Mouse (Mus musculus) left cerebral cortex, postnatal 4 days (tissue): Measurements from ENCODE around the gene Fntb. TPM values are rescaled to one million over a fixed set of nuclear protein-coding genes. Genes with fewer than 3 reads are reported as not detected.
A peak's percentile ranks its signal among the peaks of the same experiment; 100 is the strongest.

ENCODE experiments used
- DNase-seq: peaks from one replicate; pipeline ENCODE4 v3.0.0-alpha.2; 2022
- intact Hi-C: fragments of 180-260 bp; cut with DNase I; formaldehyde crosslinking; loops from one replicate; pipeline ENCODE4 v1.15.1; 2025
- total RNA-seq, 2 experiments: library from RNA; stranded (reverse); gene quantifications; 2 replicates each; pipeline ENCODE4 v1.2.3; 2021

The Fntb gene
- total RNA-seq, 2 experiments from 2014 or later, result 30.6 to 33.0 TPM

- DNase-seq, result peak; percentile 57
- intact Hi-C loops, result no loop called here
Measured at GRCm38 (mm10) chr12:76911171-76911726, 145.9 kb downstream of the Fntb start.

GRCm38 (mm10) chr12:76912193-76912592, 146.8 kb downstream of the Fntb start:
- intact Hi-C loops, result no loop called here
- no peak for DNase-seq

GRCm38 (mm10) chr12:76916163-76916562, 150.8 kb downstream of the Fntb start:
- intact Hi-C loops, result no loop called here
- DNase-seq, result no peak

GRCm38 (mm10) chr12:76918113-76918512, 152.7 kb downstream of the Fntb start:
- no peak for DNase-seq
- intact Hi-C loops, result no loop called here

GRCm38 (mm10) chr12:76918855-76919254, 153.5 kb downstream of the Fntb start:
- intact Hi-C loops, result no loop called here
- no peak for DNase-seq

- intact Hi-C loops, result no loop called here
- no peak for DNase-seq
Measured at GRCm38 (mm10) chr12:76920398-76920797, 155.0 kb downstream of the Fntb start.

- intact Hi-C loops, result no loop called here
- DNase-seq, result no peak
Measured at GRCm38 (mm10) chr12:76920990-76921389, 155.6 kb downstream of the Fntb start.

GRCm38 (mm10) chr12:76923118-76923517, 157.7 kb downstream of the Fntb start:
- DNase-seq, result no peak
- intact Hi-C loops, result no loop called here

GRCm38 (mm10) chr12:76924904-76925604, 159.7 kb downstream of the Fntb start:
- no peak for DNase-seq
- intact Hi-C loops, result no loop called here

GRCm38 (mm10) chr12:76926338-76926945, 161.1 kb downstream of the Fntb start:
- no peak for DNase-seq
- intact Hi-C loops, result no loop called here

GRCm38 (mm10) chr12:76927012-76927411, 161.6 kb downstream of the Fntb start:
- DNase-seq, result no peak
- intact Hi-C loops, result no loop called here

GRCm38 (mm10) chr12:76927539-76927938, 162.2 kb downstream of the Fntb start:
- no peak for DNase-seq
- intact Hi-C loops, result no loop called here

GRCm38 (mm10) chr12:76930177-76930576, 164.8 kb downstream of the Fntb start:
- intact Hi-C loops, result no loop called here
- DNase-seq, result no peak

- peak; percentile 79 for DNase-seq
- intact Hi-C loops, result no loop called here
Measured at GRCm38 (mm10) chr12:76931739-76932687, 166.6 kb downstream of the Fntb start.

GRCm38 (mm10) chr12:76932688-76933060, 167.3 kb downstream of the Fntb start:
- intact Hi-C loops, result no loop called here
- DNase-seq, result no peak

- DNase-seq, result no peak
- intact Hi-C loops, result no loop called here
Measured at GRCm38 (mm10) chr12:76934438-76934837, 169.0 kb downstream of the Fntb start.

GRCm38 (mm10) chr12:76936211-76936610, 170.8 kb downstream of the Fntb start:
- peak; percentile 68 for DNase-seq
- intact Hi-C loops, result no loop called here

GRCm38 (mm10) chr12:76938013-76938412, 172.6 kb downstream of the Fntb start:
- no peak for DNase-seq
- intact Hi-C loops, result no loop called here

- intact Hi-C loops, result no loop called here
- no peak for DNase-seq
Measured at GRCm38 (mm10) chr12:76941524-76941923, 176.1 kb downstream of the Fntb start.

- intact Hi-C loops, result no loop called here
- DNase-seq, result no peak
Measured at GRCm38 (mm10) chr12:76942476-76942875, 177.1 kb downstream of the Fntb start.

GRCm38 (mm10) chr12:76943046-76943445, 177.7 kb downstream of the Fntb start:
- intact Hi-C loops, result no loop called here
- no peak for DNase-seq
